Mouse (Mus musculus): Measurements from ENCODE around the gene Slc8b1. TPM values are rescaled to one million over a fixed set of nuclear protein-coding genes. Genes with fewer than 3 reads are reported as not detected.

Slc8b1 gene
- polyA plus RNA-seq, 1 experiment from 2014 or later: 2.8 TPM

GRCm38 (mm10) chr5:120475861-120476260, 35.1 kb upstream of the Slc8b1 start:
- 46% methylated on average over 8 of the region's 8 CpGs for WGBS
- Histone ChIP-seq H3K4me2 (no peak overlapping the region), H3K4me3 (replicated peaks) (no peak overlapping the region), H3K27me3 (replicated peaks) (0 out of 2 replicates have a peak, but pooled peaks cover 4% of the 10 kb centered on the region), H3K27ac (replicated peaks) (no peak overlapping the region), H3K36me3 (no peaks in the 10 kb centered on the region), H3K9ac (replicated peaks) (no peak overlapping the region), H3K4me1 (no peaks in the 10 kb centered on the region), H3K9me3 (replicated peaks) (no peaks in the 10 kb centered on the region)
- ATAC-seq (ENCODE audit: low FRiP score): no peak

- ATAC-seq (ENCODE audit: low FRiP score): no peak
- Histone ChIP-seq H3K9me3 (replicated peaks) (no peaks in the 10 kb centered on the region), H3K4me2 (no peak within 1 kb of the TSS), H3K4me1 (no peaks in the 10 kb centered on the region), H3K27me3 (replicated peaks) (0 out of 2 replicates have a peak, but pooled peaks cover 4% of the 10 kb centered on the region), H3K4me3 (replicated peaks) (no peak within 1 kb of the TSS), H3K36me3 (no peaks in the 10 kb centered on the region), H3K9ac (replicated peaks) (no peak within 1 kb of the TSS), H3K27ac (replicated peaks) (no peak within 1 kb of the TSS)
- WGBS: 14% methylated on average over 13 of the region's 13 CpGs
Observed at GRCm38 (mm10) chr5:120476296-120476695, 34.7 kb upstream of the Slc8b1 start, which contains the start of gene Sds. Gene Sds (plus strand): TSS chr5:120476526.

GRCm38 (mm10) chr5:120477993-120478392, 33.0 kb upstream of the Slc8b1 start:
- H3K9ac ChIP-seq (replicated peaks): no peak overlapping the region
- ATAC-seq (ENCODE audit: low FRiP score): no peak
- no peaks in the 10 kb centered on the region for H3K4me1 ChIP-seq
- no peak overlapping the region for H3K4me2 ChIP-seq
- H3K27ac ChIP-seq (replicated peaks): no peak overlapping the region
- 0 out of 2 replicates have a peak, but pooled peaks cover 4% of the 10 kb centered on the region for H3K27me3 ChIP-seq (replicated peaks)
- WGBS: 92% methylated on average over 5 of the region's 5 CpGs
- no peak overlapping the region for H3K4me3 ChIP-seq (replicated peaks)
- no peaks in the 10 kb centered on the region for H3K36me3 ChIP-seq
- no peaks in the 10 kb centered on the region for H3K9me3 ChIP-seq (replicated peaks)

GRCm38 (mm10) chr5:120479538-120479937, 31.4 kb upstream of the Slc8b1 start:
- Histone ChIP-seq H3K36me3 (peaks cover 4% of the 10 kb centered on the region), H3K4me3 (replicated peaks) (no peak overlapping the region), H3K9me3 (replicated peaks) (no peaks in the 10 kb centered on the region), H3K27ac (replicated peaks) (no peak overlapping the region), H3K9ac (replicated peaks) (no peak overlapping the region), H3K4me1 (no peaks in the 10 kb centered on the region), H3K27me3 (replicated peaks) (0 out of 2 replicates have a peak, but pooled peaks cover 4% of the 10 kb centered on the region), H3K4me2 (no peak overlapping the region)
- WGBS: 73% methylated on average over 4 of the region's 4 CpGs
- no peak for ATAC-seq (ENCODE audit: low FRiP score)

GRCm38 (mm10) chr5:120481205-120481604, 29.8 kb upstream of the Slc8b1 start:
- ATAC-seq (ENCODE audit: low FRiP score): no peak
- no peaks in the 10 kb centered on the region for H3K4me1 ChIP-seq
- H3K27ac ChIP-seq (replicated peaks): no peak overlapping the region
- 0 out of 2 replicates have a peak, but pooled peaks cover under 1% of the 10 kb centered on the region for H3K27me3 ChIP-seq (replicated peaks)
- WGBS: 49% methylated on average over 9 of the region's 9 CpGs
- no peak overlapping the region for H3K4me2 ChIP-seq
- H3K36me3 ChIP-seq: peaks cover 20% of the 10 kb centered on the region
- no peaks in the 10 kb centered on the region for H3K9me3 ChIP-seq (replicated peaks)
- H3K9ac ChIP-seq (replicated peaks): no peak overlapping the region
- H3K4me3 ChIP-seq (replicated peaks): no peak overlapping the region

GRCm38 (mm10) chr5:120483399-120483798, 27.6 kb upstream of the Slc8b1 start:
- no peak overlapping the region for H3K4me2 ChIP-seq
- no peaks in the 10 kb centered on the region for H3K9me3 ChIP-seq (replicated peaks)
- no peak overlapping the region for H3K9ac ChIP-seq (replicated peaks)
- ATAC-seq (ENCODE audit: low FRiP score): no peak
- no peaks in the 10 kb centered on the region for H3K27me3 ChIP-seq (replicated peaks)
- no peaks in the 10 kb centered on the region for H3K4me1 ChIP-seq
- peaks cover 34% of the 10 kb centered on the region for H3K36me3 ChIP-seq
- no peak overlapping the region for H3K4me3 ChIP-seq (replicated peaks)
- no peak overlapping the region for H3K27ac ChIP-seq (replicated peaks)
- WGBS: 84% methylated on average over 19 of the region's 19 CpGs

GRCm38 (mm10) chr5:120487844-120488243, 23.1 kb upstream of the Slc8b1 start:
- Histone ChIP-seq H3K9ac (replicated peaks) (no peak overlapping the region), H3K27me3 (replicated peaks) (no peaks in the 10 kb centered on the region), H3K36me3 (peaks cover 48% of the 10 kb centered on the region), H3K4me2 (no peak overlapping the region), H3K4me1 (0 out of 2 replicates have a peak, but pooled peaks cover 3% of the 10 kb centered on the region), H3K27ac (replicated peaks) (no peak overlapping the region), H3K9me3 (replicated peaks) (no peaks in the 10 kb centered on the region), H3K4me3 (replicated peaks) (no peak overlapping the region)
- 93% methylated on average over 8 of the region's 8 CpGs for WGBS
- no peak for ATAC-seq (ENCODE audit: low FRiP score)

- ATAC-seq (ENCODE audit: low FRiP score): peak; percentile 43; the same call in 1 of the 2 replicates
- H3K4me3 ChIP-seq (replicated peaks): no peak overlapping the region
- WGBS: 72% methylated on average over 8 of the region's 8 CpGs
- H3K4me2 ChIP-seq: no peak overlapping the region
- H3K9ac ChIP-seq (replicated peaks): 0 out of 2 replicates have a peak overlapping the region, but pooled peaks have one; percentile 2
- H3K27me3 ChIP-seq (replicated peaks): no peaks in the 10 kb centered on the region
- peaks cover 39% of the 10 kb centered on the region for H3K36me3 ChIP-seq
- 0 out of 2 replicates have a peak, but pooled peaks cover 3% of the 10 kb centered on the region for H3K4me1 ChIP-seq
- no peaks in the 10 kb centered on the region for H3K9me3 ChIP-seq (replicated peaks)
- peak overlapping the region; percentile 54; the same call in 1 of the 2 replicates for H3K27ac ChIP-seq (replicated peaks)
Observed at GRCm38 (mm10) chr5:120490679-120491192, 20.2 kb upstream of the Slc8b1 start.

GRCm38 (mm10) chr5:120492437-120492836, 18.5 kb upstream of the Slc8b1 start:
- H3K27ac ChIP-seq (replicated peaks): no peak overlapping the region
- no peak for ATAC-seq (ENCODE audit: low FRiP score)
- H3K27me3 ChIP-seq (replicated peaks): no peaks in the 10 kb centered on the region
- 0 out of 2 replicates have a peak, but pooled peaks cover 3% of the 10 kb centered on the region for H3K4me1 ChIP-seq
- no peak overlapping the region for H3K4me2 ChIP-seq
- H3K36me3 ChIP-seq: peaks cover 26% of the 10 kb centered on the region
- no peak overlapping the region for H3K4me3 ChIP-seq (replicated peaks)
- 61% methylated on average over 11 of the region's 11 CpGs for WGBS
- no peak overlapping the region for H3K9ac ChIP-seq (replicated peaks)
- no peaks in the 10 kb centered on the region for H3K9me3 ChIP-seq (replicated peaks)

GRCm38 (mm10) chr5:120493440-120493839, 17.5 kb upstream of the Slc8b1 start:
- Histone ChIP-seq H3K27me3 (replicated peaks) (no peaks in the 10 kb centered on the region), H3K4me3 (replicated peaks) (no peak overlapping the region), H3K27ac (replicated peaks) (peak overlapping the region; percentile 35; the same call in 1 of the 2 replicates), H3K9me3 (replicated peaks) (no peaks in the 10 kb centered on the region), H3K4me1 (0 out of 2 replicates have a peak, but pooled peaks cover 3% of the 10 kb centered on the region), H3K36me3 (peaks cover 26% of the 10 kb centered on the region), H3K9ac (replicated peaks) (no peak overlapping the region; the same call in 1 of the 2 replicates), H3K4me2 (no peak overlapping the region)
- 92% methylated on average over 6 of the region's 6 CpGs for WGBS
- ATAC-seq (ENCODE audit: low FRiP score): no peak

GRCm38 (mm10) chr5:120493873-120494395, 17.0 kb upstream of the Slc8b1 start:
- WGBS: 75% methylated on average over 9 of the region's 9 CpGs
- no peak overlapping the region for H3K9ac ChIP-seq (replicated peaks)

GRCm38 (mm10) chr5:120495064-120495702, 15.8 kb upstream of the Slc8b1 start:
- H3K36me3 ChIP-seq: peaks cover 28% of the 10 kb centered on the region
- H3K9me3 ChIP-seq (replicated peaks): no peaks in the 10 kb centered on the region
- 0 out of 2 replicates have a peak, but pooled peaks cover 3% of the 10 kb centered on the region for H3K4me1 ChIP-seq
- no peak overlapping the region for H3K4me3 ChIP-seq (replicated peaks)
- no peak overlapping the region for H3K9ac ChIP-seq (replicated peaks)
- H3K27ac ChIP-seq (replicated peaks): no peak overlapping the region
- no peaks in the 10 kb centered on the region for H3K27me3 ChIP-seq (replicated peaks)
- ATAC-seq (ENCODE audit: low FRiP score): no peak
- no peak overlapping the region for H3K4me2 ChIP-seq
- WGBS: 81% methylated on average over 10 of the region's 10 CpGs

More at GRCm38 (mm10) chr5:120493873-120494395, 17.0 kb upstream of the Slc8b1 start:
- Histone ChIP-seq H3K4me3 (replicated peaks) (no peak overlapping the region), H3K36me3 (peaks cover 28% of the 10 kb centered on the region), H3K4me2 (no peak overlapping the region), H3K9me3 (replicated peaks) (no peaks in the 10 kb centered on the region), H3K27me3 (replicated peaks) (no peaks in the 10 kb centered on the region), H3K4me1 (0 out of 2 replicates have a peak, but pooled peaks cover 3% of the 10 kb centered on the region), H3K27ac (replicated peaks) (peak overlapping the region; percentile 35; the same call in 1 of the 2 replicates)
- ATAC-seq (ENCODE audit: low FRiP score): no peak

Data from neural tube, embryonic 15.5 days (tissue).